Mouse (Mus musculus): ENCODE measurements at regions not wholly inside any gene's neighbourhood (a gene's known extent, or its start where the extent isn't known, plus 50 kb on each side); places are given as distances from the start of the nearest gene placed in this dataset.

DNA sequence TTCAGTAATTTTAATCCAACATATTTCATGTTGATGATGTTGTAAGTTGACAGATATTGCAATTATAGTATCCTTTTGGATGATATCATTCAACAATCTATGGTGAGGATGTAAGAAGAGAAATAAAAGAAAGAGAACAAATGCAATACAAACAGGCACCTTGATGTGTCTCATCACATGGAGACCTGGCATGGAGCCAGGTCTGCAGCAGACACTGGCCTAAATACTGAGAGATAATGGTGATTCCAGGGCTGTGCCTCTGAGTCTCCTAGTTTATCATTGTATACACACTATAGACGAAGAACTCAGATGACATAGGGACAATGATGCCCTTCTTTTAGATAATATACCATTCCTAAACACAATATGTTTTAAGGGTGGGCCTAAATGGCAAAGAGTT lies 1068.5 kb upstream of the Klhl29 start:
- no peak for DNase-seq (ENCODE audit: low spot score)

- DNase-seq (ENCODE audit: low spot score), result no peak
Measured at GRCm38 (mm10) chr12:6417804-6418203, 1042.3 kb upstream of the Klhl29 start.

GRCm38 (mm10) chr12:6400591-6400990 lies 1025.1 kb upstream of the Klhl29 start:
- DNase-seq (ENCODE audit: low spot score), result no peak

DNA sequence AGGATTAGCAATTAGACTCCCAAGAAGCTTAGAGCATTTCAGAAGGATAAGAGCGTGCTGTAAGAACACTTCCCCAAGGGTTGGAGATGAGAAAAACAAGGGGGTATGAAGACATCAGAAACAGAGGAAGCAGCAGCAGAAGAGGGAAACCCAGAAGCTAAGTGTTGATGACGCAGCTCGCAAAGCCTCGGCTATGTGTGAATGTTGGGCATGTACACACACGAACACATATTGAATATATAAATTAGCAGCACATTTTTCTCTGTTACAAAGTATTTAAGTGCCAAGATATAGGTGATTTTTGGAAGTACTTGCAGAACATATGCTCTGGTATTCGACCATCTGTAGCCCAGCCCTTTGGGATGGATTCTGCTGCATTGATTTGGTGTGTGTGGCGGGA lies 1006.4 kb upstream of the Klhl29 start:
- DNase-seq (ENCODE audit: low spot score), result no peak

- DNase-seq (ENCODE audit: low spot score), result peak; percentile 5
Measured at GRCm38 (mm10) chr12:6367611-6368010, 992.1 kb upstream of the Klhl29 start.

Data from retina, embryonic 14.5 days (tissue).